Mouse (Mus musculus): ENCODE data around the gene Trim60. TPM values are rescaled to one million over a fixed set of nuclear protein-coding genes. Genes with fewer than 3 reads are reported as not detected.

Gene Trim60
- polyA plus RNA-seq, 1 experiment from 2014 or later: not detected

Other genes with a start within 250 kb of the Trim60 start
- gene Klhl2, start 168.6 kb downstream of the Trim60 start, polyA plus RNA-seq (2015; fragmentation: Nextera tagmentation; extraction: Ambion mirVana): 5.1 and 5.6 TPM in 2 replicates
- gene Tmem192, start 71.4 kb downstream of the Trim60 start, polyA plus RNA-seq (2015; fragmentation: Nextera tagmentation; extraction: Ambion mirVana): 56.9 and 60.3 TPM in 2 replicates
- gene Trim75, start 30.8 kb downstream of the Trim60 start, polyA plus RNA-seq (2015; fragmentation: Nextera tagmentation; extraction: Ambion mirVana): not detected in 2 replicates
- gene Trim61, start 61 bp downstream of the Trim60 start, polyA plus RNA-seq (2015; fragmentation: Nextera tagmentation; extraction: Ambion mirVana): 0.15 TPM in 1 of 2 replicates, not detected in the other
- gene Apela, start 18.8 kb upstream of the Trim60 start, polyA plus RNA-seq (2015; fragmentation: Nextera tagmentation; extraction: Ambion mirVana): 3.3 and 4.4 TPM in 2 replicates
- not detected in 2 replicates for gene Gm10663, start 56.4 kb upstream of the Trim60 start, polyA plus RNA-seq (2015; fragmentation: Nextera tagmentation; extraction: Ambion mirVana)
- 45.3 and 45.8 TPM in 2 replicates for gene BC030870, start 111.0 kb upstream of the Trim60 start, polyA plus RNA-seq (2015; fragmentation: Nextera tagmentation; extraction: Ambion mirVana)